35 mouse cellular contexts compared by ENCODE assay signal in genomic region chr17:45510871-45511270, GRCm38 (mm10). TPM values are rescaled to one million over a fixed set of nuclear protein-coding genes. Genes with fewer than 3 reads are reported as not detected.
"Had no signal": no experiment of that assay in that cellular context is flagged by ENCODE, and none has a peak within 500 bp of the region (broad histone marks: within the 10 kb centered on the region; RNA-seq: fewer than 3 reads in every experiment).

No protein-coding gene starts in this region.

- DNase-seq: heart, postnatal 10 days; heart, postnatal 14 days; heart, postnatal 36 days; heart, postnatal 4 days; kidney, adult 11 months; kidney, adult 18-20 months; kidney, adult 2 months; kidney, adult 8-10 months; kidney, adult 9 months; kidney, postnatal 10 days; kidney, postnatal 14 days; kidney, postnatal 25 days; kidney, postnatal 36 days; kidney, postnatal 4 days; layer of hippocampus, adult 9-11 months had no signal

- H3K9me3 ChIP-seq: heart, embryonic 12.5 days; heart, embryonic 13.5 days; heart, embryonic 15.5 days; hindbrain, embryonic 10.5 days; hindbrain, embryonic 12.5 days; hindbrain, embryonic 13.5 days; hindbrain, embryonic 15.5 days; intestine, embryonic 15.5 days; kidney, embryonic 15.5 days had no signal

- H3K4me3 ChIP-seq: heart, embryonic 12.5 days; heart, embryonic 13.5 days; heart, embryonic 15.5 days; hindbrain, embryonic 10.5 days; hindbrain, embryonic 12.5 days; hindbrain, embryonic 13.5 days; hindbrain, embryonic 15.5 days; intestine, embryonic 15.5 days; kidney, embryonic 15.5 days; layer of hippocampus, adult 2 months; left cerebral cortex, adult 2 months had no signal

- H3K9ac ChIP-seq: heart, embryonic 12.5 days; heart, embryonic 13.5 days; heart, embryonic 15.5 days; hindbrain, embryonic 12.5 days; hindbrain, embryonic 13.5 days; hindbrain, embryonic 14.5 days; hindbrain, embryonic 15.5 days; intestine, embryonic 15.5 days; kidney, embryonic 15.5 days had no signal

- H3K27me3 ChIP-seq: heart, embryonic 12.5 days; heart, embryonic 13.5 days; heart, embryonic 15.5 days; hindbrain, embryonic 12.5 days; hindbrain, embryonic 13.5 days; hindbrain, embryonic 15.5 days; intestine, embryonic 15.5 days; kidney, embryonic 15.5 days had no signal

- H3K27ac ChIP-seq: heart, embryonic 13.5 days; heart, embryonic 15.5 days; hindbrain, embryonic 10.5 days; hindbrain, embryonic 12.5 days; hindbrain, embryonic 13.5 days; hindbrain, embryonic 14.5 days; hindbrain, embryonic 15.5 days; hindbrain, postnatal 0 days; intestine, embryonic 15.5 days; kidney, embryonic 15.5 days; kidney, postnatal 0 days; layer of hippocampus, adult 2 months; left cerebral cortex, adult 2 months had no signal

RNA-seq across cellular contexts. Expression of gene Tcte1, which starts 12.4 kb away (rescaled TPM):
- total RNA-seq: heart, postnatal 10 days; heart, postnatal 25 days; heart, postnatal 36 days; heart, postnatal 4 days; hematopoietic stem cell, adult 5-6 weeks had no signal
- polyA plus RNA-seq: heart, postnatal 0 days; inflammation-experienced regulatory T-cells, adult 6 months; intestine, postnatal 0 days had no signal

RNA-seq across cellular contexts. Expression of gene Spats1, which starts 35.7 kb away (rescaled TPM):
- total RNA-seq: hematopoietic stem cell, adult 5-6 weeks had no signal
- polyA plus RNA-seq: large intestine, adult 2 months had no signal
